Mouse (Mus musculus): Measurements from ENCODE around the gene Gramd4.

Gramd4 gene

GRCm38 (mm10) chr15:86181941-86182439 lies 124.5 kb downstream of the Gramd4 start:
- no peak for DNase-seq (ENCODE audit: low spot score in 2 of 2)

DNA sequence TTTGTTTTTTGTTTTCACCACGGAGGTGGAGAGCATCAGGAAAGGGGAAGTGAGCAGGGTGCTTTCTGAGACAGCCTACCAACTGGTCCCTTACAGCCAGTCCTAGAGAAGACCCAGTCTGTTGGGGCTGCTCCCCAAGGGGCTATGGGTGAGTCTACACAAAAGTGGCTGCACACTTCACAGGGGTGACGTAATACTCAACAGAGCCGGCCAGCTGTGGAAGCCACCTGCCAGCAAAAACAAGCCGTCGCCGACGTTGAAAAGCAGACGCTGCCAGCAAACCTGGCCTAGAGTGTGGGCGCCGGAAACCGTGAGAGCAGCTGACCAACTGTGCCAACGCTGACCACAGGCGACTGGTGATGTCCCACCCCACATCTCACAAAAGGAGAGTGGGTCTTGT lies 125.2 kb downstream of the Gramd4 start:
- no peak for DNase-seq (ENCODE audit: low spot score in 2 of 2)

DNA sequence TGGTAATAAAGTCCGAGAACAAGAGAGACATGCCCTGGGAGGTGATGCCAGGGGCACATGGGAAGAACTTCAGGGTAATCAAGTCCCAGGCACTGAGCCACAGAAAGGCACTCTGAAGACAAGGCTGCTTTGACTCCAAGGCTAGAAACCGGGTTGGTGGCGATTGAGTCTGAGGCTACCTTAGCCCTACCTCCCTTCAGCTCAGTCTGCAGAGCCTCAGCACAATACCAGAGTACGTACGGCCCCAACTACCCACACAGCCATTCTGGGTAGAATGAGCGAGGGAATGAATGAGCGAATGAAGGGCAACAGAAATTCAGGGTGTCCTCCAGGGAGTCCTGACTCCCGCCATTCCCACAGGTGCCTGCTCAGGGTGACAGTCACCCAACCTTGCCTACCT lies 126.0 kb downstream of the Gramd4 start:
- no peak for DNase-seq (ENCODE audit: low spot score in 2 of 2)

GRCm38 (mm10) chr15:86184071-86184470 lies 126.6 kb downstream of the Gramd4 start:
- DNase-seq (ENCODE audit: low spot score in 2 of 2): no peak

DNA sequence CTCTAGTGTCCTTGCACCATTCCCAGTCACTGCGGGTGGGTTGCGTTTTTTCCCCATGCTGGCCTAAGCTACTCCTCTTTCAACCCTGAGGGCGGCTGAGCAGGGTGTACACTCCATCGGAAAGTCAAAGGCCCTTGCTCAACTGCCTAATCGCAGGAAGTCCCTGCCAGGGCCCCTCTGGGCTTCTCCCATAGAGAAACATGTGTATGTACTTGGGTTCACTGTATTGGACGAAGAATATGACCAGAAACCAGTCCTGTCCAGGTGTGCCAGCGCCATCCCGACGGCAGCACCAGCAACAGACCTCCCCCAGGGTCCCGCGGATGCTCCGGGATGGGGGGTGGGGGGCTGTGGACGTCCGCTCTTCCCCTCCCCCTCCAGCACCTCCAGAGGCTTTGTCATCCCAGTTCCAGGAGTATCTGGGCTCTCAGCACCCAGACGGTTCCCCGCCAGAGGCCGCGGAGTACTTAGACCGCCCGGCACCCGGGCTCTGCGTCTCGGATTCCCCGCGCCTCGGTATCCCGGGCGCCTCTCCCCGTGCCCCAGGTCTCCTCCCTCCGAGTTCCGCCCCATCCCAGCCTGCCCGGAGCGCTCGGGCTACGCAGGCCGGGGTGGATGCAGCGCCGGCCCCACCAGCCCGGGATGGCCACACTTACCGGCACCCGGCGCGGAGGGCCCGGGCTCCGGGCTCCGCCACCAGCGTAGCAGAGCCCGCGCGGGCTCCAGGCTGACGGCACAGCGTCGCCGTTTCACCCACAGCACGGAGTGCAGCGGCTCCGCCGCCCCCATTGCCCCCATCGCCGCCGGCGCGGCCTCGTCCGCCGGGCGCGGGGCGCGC lies 127.6 kb downstream of the Gramd4 start:
- peak in 1 of 2 experiments; percentile 49 for DNase-seq (ENCODE audit: low spot score in 2 of 2)

GRCm38 (mm10) chr15:86185689-86186569 lies 128.4 kb downstream of the Gramd4 start, which contains the start of gene Cerk:
TSS of gene Cerk (minus strand) at chr15:86186141.
- peak; percentile 53 to 63 for DNase-seq (ENCODE audit: low spot score in 2 of 2)

GRCm38 (mm10) chr15:86186686-86187085 lies 129.2 kb downstream of the Gramd4 start:
- DNase-seq (ENCODE audit: low spot score in 2 of 2): no peak

Measured in cerebellum, postnatal 4 days (tissue).